ENCODE assay signal across 8 mouse cellular contexts in the genomic region with DNA sequence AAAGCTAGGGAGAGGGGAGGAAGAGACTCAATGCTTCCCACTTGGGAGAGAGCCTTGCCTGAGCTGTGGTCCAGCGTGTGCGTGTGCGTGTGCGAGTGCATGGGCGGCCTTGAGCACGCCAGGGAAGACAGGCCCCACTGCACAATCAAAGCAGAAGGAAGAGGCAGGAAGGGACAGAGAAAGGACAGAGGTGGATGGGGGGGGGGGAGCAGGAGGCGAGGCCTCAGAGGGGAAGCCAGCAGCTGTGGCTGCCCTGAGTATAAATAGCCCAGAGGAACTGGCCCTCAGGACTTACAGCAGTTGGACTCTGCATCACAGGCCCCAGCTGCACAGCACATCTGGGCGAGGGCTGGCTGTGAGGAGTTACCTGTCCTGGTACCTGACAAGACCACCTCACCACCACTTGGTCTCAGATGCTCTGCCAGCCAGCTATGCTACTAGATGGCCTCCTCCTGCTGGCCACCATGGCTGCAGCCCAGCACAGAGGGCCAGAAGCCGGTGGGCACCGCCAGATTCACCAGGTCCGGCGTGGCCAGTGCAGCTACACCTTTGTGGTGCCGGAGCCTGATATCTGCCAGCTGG. TPM values are rescaled to one million over a fixed set of nuclear protein-coding genes. Genes with fewer than 3 reads are reported as not detected.
A peak's percentile ranks its signal among the peaks of the same experiment; 100 is the strongest.
DNase-seq lines count a peak whose midpoint lies in the region; ATAC-seq and TF ChIP-seq lines count a peak whose summit lies in the region.
"Had no signal": no experiment of that assay in that cellular context is flagged by ENCODE, and none has a peak within 500 bp of the region (broad histone marks: within the 10 kb centered on the region; RNA-seq: fewer than 3 reads in every experiment).

A gene (plus strand): TSS at position 292 of the 582 bp plus-strand sequence.

- H3K4me2 ChIP-seq in embryonic facial prominence, embryonic 15.5 days (replicated peaks) = no peak within 1 kb of the TSS

- H3K9me3 ChIP-seq in embryonic facial prominence, embryonic 15.5 days (replicated peaks) = no peaks in the 10 kb centered on the region
- no peaks in the 10 kb centered on the region for H3K9me3 ChIP-seq in megakaryocyte, embryonic 14.5 days

- 0 out of 2 replicates have a peak, but pooled peaks have one; percentile 35 for ATAC-seq in embryonic facial prominence, embryonic 15.5 days (ENCODE audit: insufficient number of reproducible peaks, low FRiP score, low TSS enrichment, low read depth)

- peaks cover 2% of the 10 kb centered on the region; the same call in 1 of the 2 replicates for H3K4me1 ChIP-seq in bone marrow, adult 2 months (ENCODE audit: control insufficient read depth, insufficient read depth, low read length)
- peaks cover 17% of the 10 kb centered on the region for H3K4me1 ChIP-seq in embryonic facial prominence, embryonic 15.5 days
- peaks cover 9% of the 10 kb centered on the region for H3K4me1 ChIP-seq in megakaryocyte, embryonic 14.5 days

- no peak for TF ChIP-seq CTCF in bone marrow, adult 2 months (IDR thresholded peaks at IDR 0.05; ENCODE audit: control insufficient read depth, insufficient read depth, low read length)

- H3K27me3 ChIP-seq in embryonic facial prominence, embryonic 15.5 days = no peaks in the 10 kb centered on the region
- peaks cover 64% of the 10 kb centered on the region for H3K27me3 ChIP-seq in megakaryocyte, embryonic 14.5 days (replicated peaks)

- no peak within 1 kb of the TSS for H3K27ac ChIP-seq in bone marrow, adult 2 months (ENCODE audit: control insufficient read depth, insufficient read depth, low read depth, low read length, poor library complexity)
- peak within 1 kb of the TSS; percentile 44 for H3K27ac ChIP-seq in embryonic facial prominence, embryonic 15.5 days (replicated peaks)

- 63% methylated on average over 13 of the region's 13 CpGs for WGBS in bone marrow, adult 2 months
- WGBS in embryonic facial prominence, embryonic 15.5 days = 53% methylated on average over 13 of the region's 13 CpGs

- TF ChIP-seq POLR2A in bone marrow, adult 2 months (IDR thresholded peaks at IDR 0.05; ENCODE audit: borderline replicate concordance, control insufficient read depth, low read depth, low read length) = peak; percentile 4; the same call in 1 of the 2 replicates

- H3K9ac ChIP-seq in embryonic facial prominence, embryonic 15.5 days = no peak within 1 kb of the TSS

- DNase-seq in kidney, postnatal 10 days = peak; percentile 33
- DNase-seq in kidney, adult 8-10 months = no peak
- DNase-seq in right cerebral cortex, postnatal 25 days = no peak
- no peak for DNase-seq in right cerebral cortex, postnatal 4 days
- DNase-seq: spleen, adult 18-20 months had no signal

- H3K36me3 ChIP-seq in embryonic facial prominence, embryonic 15.5 days = no peaks in the 10 kb centered on the region
- no peaks in the 10 kb centered on the region for H3K36me3 ChIP-seq in megakaryocyte, embryonic 14.5 days (replicated peaks; ENCODE audit: low read length)

- no peak within 1 kb of the TSS for H3K4me3 ChIP-seq in bone marrow, adult 2 months (replicated peaks; ENCODE audit: control insufficient read depth, low read depth, low read length)
- no peak within 1 kb of the TSS for H3K4me3 ChIP-seq in embryonic facial prominence, embryonic 15.5 days (replicated peaks)
- H3K4me3 ChIP-seq in megakaryocyte, embryonic 14.5 days (replicated peaks) = peak within 1 kb of the TSS; percentile 30

RNA-seq across cellular contexts. Expression of the gene that starts here (rescaled TPM):
- polyA plus RNA-seq in bone marrow, adult 2 months (2011; ENCODE audit: insufficient read depth, insufficient read length, low replicate concordance, missing spikeins) = 1.5 and 2.1 TPM in 2 replicates
- polyA plus RNA-seq in embryonic facial prominence, embryonic 15.5 days (2015; fragmentation: Nextera tagmentation; extraction: Ambion mirVana) = 1.4 and 2.8 TPM in 2 replicates
- not detected in 2 replicates for polyA plus RNA-seq in megakaryocyte, embryonic 14.5 days (2012; ENCODE audit: insufficient read depth, low replicate concordance)
